ENCODE assay signal across 11 mouse cellular contexts in the genomic region with DNA sequence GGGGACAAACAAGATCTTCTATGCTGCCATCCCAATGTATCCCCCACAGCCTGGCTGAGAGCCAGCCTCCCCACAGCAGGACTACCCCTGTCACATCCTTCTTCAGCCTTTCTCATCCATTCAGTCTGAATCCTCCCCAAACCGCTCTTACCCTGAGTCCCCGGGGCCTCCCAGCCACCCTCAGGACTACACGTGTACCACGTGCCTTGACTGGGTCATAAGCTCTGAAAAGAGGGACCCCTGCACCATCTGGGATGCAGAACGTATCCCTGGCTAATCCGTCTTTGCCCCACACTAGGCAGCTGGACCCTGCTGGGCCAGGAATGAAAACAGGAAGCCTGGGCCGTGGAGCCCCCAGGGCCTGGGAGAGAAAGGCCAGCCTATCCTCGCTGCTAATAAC. TPM values are rescaled to one million over a fixed set of nuclear protein-coding genes. Genes with fewer than 3 reads are reported as not detected.
DNase-seq lines count a peak whose midpoint lies in the region; ATAC-seq and TF ChIP-seq lines count a peak whose summit lies in the region.
"Had no signal": no experiment of that assay in that cellular context is flagged by ENCODE, and none has a peak within 500 bp of the region (broad histone marks: within the 10 kb centered on the region; RNA-seq: fewer than 3 reads in every experiment).

No protein-coding gene starts in this region.

- H3K4me1 ChIP-seq in liver, embryonic 12.5 days, result no peaks in the 10 kb centered on the region; the same call in 1 of the 2 replicates
- H3K4me1 ChIP-seq in liver, postnatal 0 days (ENCODE audit: insufficient read depth), result no peaks in the 10 kb centered on the region
- H3K4me1 ChIP-seq in forebrain, embryonic 13.5 days, result peaks cover 21% of the 10 kb centered on the region
- H3K4me1 ChIP-seq in limb, embryonic 13.5 days, result peaks cover 28% of the 10 kb centered on the region
- H3K4me1 ChIP-seq in stomach, embryonic 15.5 days, result peaks cover 26% of the 10 kb centered on the region

- H3K36me3 ChIP-seq in liver, embryonic 12.5 days, result no peaks in the 10 kb centered on the region
- H3K36me3 ChIP-seq in liver, postnatal 0 days (replicated peaks; ENCODE audit: insufficient read depth, low read length), result no peaks in the 10 kb centered on the region
- H3K36me3 ChIP-seq in forebrain, embryonic 13.5 days (ENCODE audit: poor library complexity, severe bottlenecking), result no peaks in the 10 kb centered on the region
- peaks cover 58% of the 10 kb centered on the region for H3K36me3 ChIP-seq in limb, embryonic 13.5 days
- peaks cover 8% of the 10 kb centered on the region; the same call in 1 of the 2 replicates for H3K36me3 ChIP-seq in stomach, embryonic 15.5 days

- TF ChIP-seq EP300 in liver, postnatal 0 days (IDR thresholded peaks at IDR 0.05; ENCODE audit: low read depth), result no peak

- peaks cover 19% of the 10 kb centered on the region; the same call in 1 of the 2 replicates for H3K27me3 ChIP-seq in liver, embryonic 12.5 days (replicated peaks)
- no peaks in the 10 kb centered on the region for H3K27me3 ChIP-seq in liver, postnatal 0 days (ENCODE audit: insufficient read depth, low read length)
- H3K27me3 ChIP-seq in forebrain, embryonic 13.5 days, result no peaks in the 10 kb centered on the region; the same call in 1 of the 2 replicates
- no peaks in the 10 kb centered on the region for H3K27me3 ChIP-seq in limb, embryonic 13.5 days
- no peaks in the 10 kb centered on the region for H3K27me3 ChIP-seq in stomach, embryonic 15.5 days (replicated peaks)

- no peaks in the 10 kb centered on the region for H3K9me3 ChIP-seq in liver, embryonic 12.5 days (replicated peaks)
- no peaks in the 10 kb centered on the region for H3K9me3 ChIP-seq in liver, postnatal 0 days (ENCODE audit: low read length)
- no peaks in the 10 kb centered on the region for H3K9me3 ChIP-seq in forebrain, embryonic 13.5 days (replicated peaks)
- H3K9me3 ChIP-seq in limb, embryonic 13.5 days, result no peaks in the 10 kb centered on the region
- H3K9me3 ChIP-seq in stomach, embryonic 15.5 days, result no peaks in the 10 kb centered on the region

- H3K9ac ChIP-seq in liver, embryonic 12.5 days, result no peak overlapping the region
- H3K9ac ChIP-seq in liver, postnatal 0 days (replicated peaks), result no peak overlapping the region
- H3K9ac ChIP-seq in forebrain, embryonic 13.5 days, result peak overlapping the region; percentile 22; the same call in 1 of the 2 replicates
- H3K9ac ChIP-seq in limb, embryonic 13.5 days, result peak overlapping the region; percentile 45
- no peak overlapping the region for H3K9ac ChIP-seq in stomach, embryonic 15.5 days

- DNase-seq in liver, postnatal 0 days, result no peak
- no peak for DNase-seq in right cerebral cortex, adult 18-20 months
- DNase-seq in layer of hippocampus, postnatal 36 days, result no peak
- DNase-seq: kidney, adult 2 months; lung, adult 2 months had no signal

- no peak for TF ChIP-seq CTCF in liver, postnatal 0 days (IDR thresholded peaks at IDR 0.05; ENCODE audit: low read depth)

- no peak overlapping the region for H3K4me2 ChIP-seq in liver, embryonic 12.5 days
- H3K4me2 ChIP-seq in liver, postnatal 0 days (ENCODE audit: low read depth, low read length), result no peak overlapping the region
- H3K4me2 ChIP-seq in forebrain, embryonic 13.5 days, result no peak overlapping the region
- H3K4me2 ChIP-seq in limb, embryonic 13.5 days (replicated peaks), result no peak overlapping the region
- no peak overlapping the region for H3K4me2 ChIP-seq in stomach, embryonic 15.5 days

- 0 out of 2 replicates have a peak, but pooled peaks have one; percentile 13 for ATAC-seq in liver, embryonic 12.5 days
- ATAC-seq in liver, postnatal 0 days, result no peak
- ATAC-seq in forebrain, embryonic 13.5 days, result peak; percentile 81; the same call in 1 of the 2 replicates
- ATAC-seq in limb, embryonic 13.5 days (ENCODE audit: low FRiP score, low read depth), result no peak
- peak; percentile 23; the same call in 1 of the 2 replicates for ATAC-seq in stomach, embryonic 15.5 days (ENCODE audit: insufficient read depth, low FRiP score, low read depth)
- ATAC-seq in erythroblast, adult 5-6 weeks (replicated peaks; ENCODE audit: low FRiP score, poor library complexity, severe bottlenecking), result no peak

- H3K4me3 ChIP-seq in liver, embryonic 12.5 days, result no peak overlapping the region
- H3K4me3 ChIP-seq in liver, postnatal 0 days (ENCODE audit: low read depth, low read length), result no peak overlapping the region
- H3K4me3 ChIP-seq in forebrain, embryonic 13.5 days, result no peak overlapping the region
- H3K4me3 ChIP-seq in limb, embryonic 13.5 days, result no peak overlapping the region
- H3K4me3 ChIP-seq in stomach, embryonic 15.5 days (replicated peaks), result no peak overlapping the region

- H3K27ac ChIP-seq in liver, embryonic 12.5 days, result peak overlapping the region; percentile 41; the same call in 1 of the 2 replicates
- no peak overlapping the region for H3K27ac ChIP-seq in liver, postnatal 0 days (ENCODE audit: low read depth)
- H3K27ac ChIP-seq in forebrain, embryonic 13.5 days, result peak overlapping the region; percentile 73
- peak overlapping the region; percentile 22; the same call in 1 of the 2 replicates for H3K27ac ChIP-seq in limb, embryonic 13.5 days
- peak overlapping the region; percentile 68 for H3K27ac ChIP-seq in stomach, embryonic 15.5 days

- 45% methylated on average over 8 of the region's 8 CpGs for WGBS in liver, embryonic 12.5 days (ENCODE audit: insufficient replicate concordance)
- WGBS in liver, postnatal 0 days (ENCODE audit: insufficient replicate concordance), result 56% methylated on average over 8 of the region's 8 CpGs
- WGBS in forebrain, embryonic 13.5 days, result 5% methylated on average over 8 of the region's 8 CpGs
- 16% methylated on average over 8 of the region's 8 CpGs for WGBS in limb, embryonic 13.5 days
- WGBS in stomach, embryonic 15.5 days, result 30% methylated on average over 8 of the region's 8 CpGs

RNA-seq across cellular contexts. Expression of gene Plcd1, which starts 11.3 kb away (rescaled TPM):
- 2.8 and 3.1 TPM in 2 replicates for polyA plus RNA-seq in liver, embryonic 12.5 days (2016; fragmentation: Nextera tagmentation; extraction: Ambion mirVana)
- 0.85 and 1.1 TPM in 2 replicates for polyA plus RNA-seq in liver, postnatal 0 days (2015; fragmentation: Nextera tagmentation; extraction: Ambion mirVana)
- 8.4 and 12.2 TPM in 2 replicates for polyA plus RNA-seq in forebrain, embryonic 13.5 days (2015; fragmentation: Nextera tagmentation; extraction: Ambion mirVana)
- polyA plus RNA-seq in limb, embryonic 13.5 days (2015; fragmentation: Nextera tagmentation; extraction: Ambion mirVana), result 33.6 and 35.5 TPM in 2 replicates
- polyA plus RNA-seq in stomach, embryonic 15.5 days (2015; fragmentation: Nextera tagmentation; extraction: Ambion mirVana), result 39.4 and 50.5 TPM in 2 replicates
- total RNA-seq in erythroblast, adult 5-6 weeks (2015; ENCODE audit: low replicate concordance), result not detected in 2 replicates
- not detected in 2 replicates for total RNA-seq in erythroblast, adult 5-6 weeks (2017; ENCODE audit: low replicate concordance)
- 1 to 10 TPM; 8.3 to 8.4 TPM for total RNA-seq in layer of hippocampus, postnatal 36 days (2021)
- total RNA-seq: MEL had no signal

RNA-seq across cellular contexts. Expression of gene Dlec1, which starts 20.2 kb away (rescaled TPM):
- 0.12 TPM in 2 replicates for polyA plus RNA-seq in liver, embryonic 12.5 days (2016; fragmentation: Nextera tagmentation; extraction: Ambion mirVana)
- 0.05 TPM in 2 replicates for polyA plus RNA-seq in liver, postnatal 0 days (2015; fragmentation: Nextera tagmentation; extraction: Ambion mirVana)
- polyA plus RNA-seq in forebrain, embryonic 13.5 days (2015; fragmentation: Nextera tagmentation; extraction: Ambion mirVana), result 0.57 and 0.86 TPM in 2 replicates
- polyA plus RNA-seq in limb, embryonic 13.5 days (2015; fragmentation: Nextera tagmentation; extraction: Ambion mirVana), result 0.98 and 1.6 TPM in 2 replicates
- 0.85 and 0.89 TPM in 2 replicates for polyA plus RNA-seq in stomach, embryonic 15.5 days (2015; fragmentation: Nextera tagmentation; extraction: Ambion mirVana)
- total RNA-seq in erythroblast, adult 5-6 weeks (2015; ENCODE audit: low replicate concordance), result 0.21 TPM in 1 of 2 replicates, not detected in the other
- not detected in 2 replicates for total RNA-seq in erythroblast, adult 5-6 weeks (2017; ENCODE audit: low replicate concordance)
- total RNA-seq in layer of hippocampus, postnatal 36 days (2021), result 1 to 10 TPM; 4.3 to 4.4 TPM
- total RNA-seq: MEL had no signal

RNA-seq across cellular contexts. Expression of gene Vill, which starts 29.5 kb away (rescaled TPM):
- polyA plus RNA-seq in liver, embryonic 12.5 days (2016; fragmentation: Nextera tagmentation; extraction: Ambion mirVana), result 12.1 and 12.7 TPM in 2 replicates
- 8.3 and 9.3 TPM in 2 replicates for polyA plus RNA-seq in liver, postnatal 0 days (2015; fragmentation: Nextera tagmentation; extraction: Ambion mirVana)
- polyA plus RNA-seq in forebrain, embryonic 13.5 days (2015; fragmentation: Nextera tagmentation; extraction: Ambion mirVana), result 3.9 and 4.3 TPM in 2 replicates
- 31.6 and 35.2 TPM in 2 replicates for polyA plus RNA-seq in limb, embryonic 13.5 days (2015; fragmentation: Nextera tagmentation; extraction: Ambion mirVana)
- polyA plus RNA-seq in stomach, embryonic 15.5 days (2015; fragmentation: Nextera tagmentation; extraction: Ambion mirVana), result 31.6 and 33.6 TPM in 2 replicates
- total RNA-seq in erythroblast, adult 5-6 weeks (2015; ENCODE audit: low replicate concordance), result 1.2 and 16.1 TPM in 2 replicates
- total RNA-seq in erythroblast, adult 5-6 weeks (2017; ENCODE audit: low replicate concordance), result 10.3 and 11.6 TPM in 2 replicates
- total RNA-seq in layer of hippocampus, postnatal 36 days (2021), result under 1 TPM; 0.62 to 0.76 TPM

Comparison
In these comparisons a context has a peak if more than half of its experiments do, and no peak if none do; other contexts are left out.
1. ATAC-seq: peak in liver, embryonic 12.5 days (single experiment), forebrain, embryonic 13.5 days (single experiment) and stomach, embryonic 15.5 days (single experiment); none in liver, postnatal 0 days (single experiment), limb, embryonic 13.5 days (single experiment) and erythroblast, adult 5-6 weeks (single experiment).
2. H3K9ac ChIP-seq: peak in forebrain, embryonic 13.5 days (single experiment) and limb, embryonic 13.5 days (single experiment); none in liver, embryonic 12.5 days (single experiment), liver, postnatal 0 days (single experiment) and stomach, embryonic 15.5 days (single experiment).